In genomic region chr16:21741542-21741941, GRCm38 (mm10) we compare ENCODE assay signal across 16 mouse cellular contexts.
"Had no signal": no experiment of that assay in that cellular context is flagged by ENCODE, and none has a peak within 500 bp of the region (broad histone marks: within the 10 kb centered on the region; RNA-seq: fewer than 3 reads in every experiment).

No protein-coding gene starts in this region.

- H3K4me3 ChIP-seq: left cerebral cortex, adult 2 months; lung, embryonic 15.5 days; neural tube, embryonic 12.5 days; neural tube, embryonic 15.5 days; stomach, embryonic 15.5 days had no signal

- H3K27ac ChIP-seq: kidney, postnatal 0 days; left cerebral cortex, adult 2 months; lung, embryonic 15.5 days; neural tube, embryonic 12.5 days; neural tube, embryonic 15.5 days; stomach, embryonic 15.5 days had no signal

- DNase-seq: kidney, adult 2 months; kidney, postnatal 25 days; layer of hippocampus, postnatal 36 days; lung, adult 18-20 months; lung, postnatal 10 days; lung, postnatal 36 days; midbrain, embryonic 14.5 days; right cerebral cortex, postnatal 25 days; thymus, postnatal 36 days had no signal

- H3K9me3 ChIP-seq: lung, embryonic 15.5 days; neural tube, embryonic 12.5 days; neural tube, embryonic 15.5 days; stomach, embryonic 15.5 days had no signal

- H3K36me3 ChIP-seq: lung, embryonic 15.5 days; neural tube, embryonic 12.5 days; neural tube, embryonic 15.5 days; stomach, embryonic 15.5 days had no signal

- ATAC-seq: intestine, postnatal 0 days had no signal

- H3K27me3 ChIP-seq: lung, embryonic 15.5 days; neural tube, embryonic 12.5 days; neural tube, embryonic 15.5 days; stomach, embryonic 15.5 days had no signal

- H3K4me2 ChIP-seq: lung, embryonic 15.5 days; neural tube, embryonic 12.5 days; neural tube, embryonic 15.5 days; stomach, embryonic 15.5 days had no signal

- H3K9ac ChIP-seq: lung, embryonic 15.5 days; neural tube, embryonic 12.5 days; neural tube, embryonic 15.5 days; stomach, embryonic 15.5 days had no signal

- H3K4me1 ChIP-seq: lung, embryonic 15.5 days; neural tube, embryonic 12.5 days; neural tube, embryonic 15.5 days; stomach, embryonic 15.5 days had no signal
